ENCODE assay signal across 16 mouse cellular contexts in genomic region chr3:139095894-139096293, GRCm38 (mm10).
"Had no signal": no experiment of that assay in that cellular context is flagged by ENCODE, and none has a peak within 500 bp of the region (broad histone marks: within the 10 kb centered on the region; RNA-seq: fewer than 3 reads in every experiment).

No protein-coding gene starts in this region.

- H3K36me3 ChIP-seq: neural tube, embryonic 13.5 days; neural tube, embryonic 15.5 days; stomach, embryonic 15.5 days had no signal

- H3K27me3 ChIP-seq: neural tube, embryonic 13.5 days; neural tube, embryonic 15.5 days; stomach, embryonic 15.5 days had no signal

- H3K27ac ChIP-seq: neural tube, embryonic 13.5 days; neural tube, embryonic 15.5 days; stomach, embryonic 15.5 days; stomach, postnatal 0 days had no signal

- DNase-seq: retina, postnatal 1 day; right cerebral cortex, adult 18-20 months; right cerebral cortex, postnatal 14 days; right cerebral cortex, postnatal 25 days; right cerebral cortex, postnatal 4 days; spleen, adult 18-20 months; thymus, adult 18-20 months; thymus, adult 2 months; thymus, postnatal 14 days; thymus, postnatal 25 days; thymus, postnatal 36 days; thymus, postnatal 4 days had no signal

- H3K4me2 ChIP-seq: neural tube, embryonic 13.5 days; neural tube, embryonic 15.5 days; stomach, embryonic 15.5 days had no signal

- H3K9ac ChIP-seq: neural tube, embryonic 13.5 days; neural tube, embryonic 15.5 days; stomach, embryonic 15.5 days had no signal

- H3K9me3 ChIP-seq: stomach, embryonic 15.5 days had no signal

- H3K4me3 ChIP-seq: neural tube, embryonic 13.5 days; neural tube, embryonic 15.5 days; stomach, embryonic 15.5 days had no signal

- H3K4me1 ChIP-seq: neural tube, embryonic 13.5 days; stomach, embryonic 15.5 days had no signal
